Mouse (Mus musculus) heart, postnatal 0 days (tissue): ENCODE results near the gene Rbm5.

Source experiments
- CTCF ChIP-seq: IDR thresholded peaks from 2 replicates; pipeline ENCODE4 v1.5.1; 2016; ENCODE audit warnings: antibody characterized with exemption, control low read depth, low read depth
- EP300 ChIP-seq: IDR thresholded peaks from 2 replicates; pipeline ENCODE4 v1.6.1; 2016; ENCODE audit warnings: antibody characterized with exemption, low read depth

GRCm38 (mm10) chr9:107706781-107707211 is 64.0 kb downstream of the Rbm5 start:
- no peak for TF ChIP-seq CTCF
- no peak for TF ChIP-seq EP300
